Mouse (Mus musculus) forelimb bud, embryonic 11.5 days (tissue): ENCODE data around the gene Zfp526.
A peak's percentile ranks its signal among the peaks of the same experiment; 100 is the strongest.
"Not testable (repeated sequence)": the region's sequence is repeated elsewhere in the genome, so short reads cannot be mapped to it uniquely, and the experiment has no call there.

Experiments
- DNase-seq: peaks from one replicate; pipeline ENCODE4 v3.0.0-alpha.2; 2012; ENCODE audit warnings: low read depth, low spot score

The Zfp526 gene

DNA sequence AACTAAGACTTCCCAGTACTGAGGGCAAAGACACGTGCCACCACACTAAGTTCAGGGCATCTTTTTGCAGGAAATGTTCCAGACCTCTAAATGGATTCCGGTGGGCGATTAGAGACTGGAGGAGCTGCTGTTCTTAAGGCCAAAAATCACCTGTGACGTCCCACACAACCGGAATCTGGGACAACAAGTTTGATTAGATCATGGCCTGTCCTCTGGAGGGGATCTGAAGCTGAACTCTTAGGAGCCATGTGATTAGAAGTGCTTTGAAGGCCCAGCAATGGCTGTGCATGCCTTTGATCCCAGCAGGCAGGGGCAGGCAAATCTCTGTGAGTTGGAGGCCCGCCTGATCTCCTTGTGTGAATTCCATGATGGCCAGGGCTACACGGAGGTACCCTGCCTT lies 19.4 kb downstream of the Zfp526 start:
- no peak for DNase-seq

DNA sequence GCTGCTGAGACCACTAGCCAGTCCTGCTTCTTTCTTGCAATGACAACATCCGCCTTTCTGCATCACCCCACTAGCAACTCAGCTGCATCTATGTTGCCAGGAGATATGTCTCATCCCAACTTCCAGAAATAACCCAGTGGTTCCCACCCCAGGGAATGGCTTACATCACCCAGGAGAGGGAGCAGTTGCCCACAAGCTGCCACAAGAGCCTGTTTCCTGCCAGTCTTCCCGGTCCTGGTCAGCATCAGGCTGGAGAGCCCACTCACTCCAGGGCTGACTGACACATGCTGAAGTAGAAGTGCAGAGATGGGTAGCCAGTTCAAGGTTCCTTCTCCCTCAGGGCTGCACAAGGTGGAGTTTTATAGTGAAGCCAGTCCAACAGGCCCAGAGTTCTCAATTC lies 19.8 kb downstream of the Zfp526 start:
- peak; percentile 43 for DNase-seq

DNA sequence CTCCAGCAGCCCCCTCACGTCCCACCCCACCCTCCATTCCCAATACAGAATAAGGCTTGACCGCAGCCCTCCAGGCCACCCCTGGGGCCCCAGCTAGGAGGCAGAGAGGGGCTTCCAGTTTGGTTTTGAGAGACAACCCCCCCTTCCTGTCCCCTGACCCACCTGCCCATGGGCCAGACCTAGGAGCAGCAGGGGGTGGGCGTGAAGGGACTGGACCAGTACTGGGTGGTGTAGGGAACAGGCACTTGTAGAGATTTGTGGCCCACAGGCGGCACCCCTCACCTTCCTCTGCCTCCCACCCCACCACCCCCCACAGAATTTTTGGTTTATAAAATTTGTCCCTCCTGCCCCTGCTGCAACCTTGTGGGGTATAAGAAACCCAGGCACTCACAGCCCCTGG lies 22.1 kb downstream of the Zfp526 start:
- DNase-seq = no peak

DNA sequence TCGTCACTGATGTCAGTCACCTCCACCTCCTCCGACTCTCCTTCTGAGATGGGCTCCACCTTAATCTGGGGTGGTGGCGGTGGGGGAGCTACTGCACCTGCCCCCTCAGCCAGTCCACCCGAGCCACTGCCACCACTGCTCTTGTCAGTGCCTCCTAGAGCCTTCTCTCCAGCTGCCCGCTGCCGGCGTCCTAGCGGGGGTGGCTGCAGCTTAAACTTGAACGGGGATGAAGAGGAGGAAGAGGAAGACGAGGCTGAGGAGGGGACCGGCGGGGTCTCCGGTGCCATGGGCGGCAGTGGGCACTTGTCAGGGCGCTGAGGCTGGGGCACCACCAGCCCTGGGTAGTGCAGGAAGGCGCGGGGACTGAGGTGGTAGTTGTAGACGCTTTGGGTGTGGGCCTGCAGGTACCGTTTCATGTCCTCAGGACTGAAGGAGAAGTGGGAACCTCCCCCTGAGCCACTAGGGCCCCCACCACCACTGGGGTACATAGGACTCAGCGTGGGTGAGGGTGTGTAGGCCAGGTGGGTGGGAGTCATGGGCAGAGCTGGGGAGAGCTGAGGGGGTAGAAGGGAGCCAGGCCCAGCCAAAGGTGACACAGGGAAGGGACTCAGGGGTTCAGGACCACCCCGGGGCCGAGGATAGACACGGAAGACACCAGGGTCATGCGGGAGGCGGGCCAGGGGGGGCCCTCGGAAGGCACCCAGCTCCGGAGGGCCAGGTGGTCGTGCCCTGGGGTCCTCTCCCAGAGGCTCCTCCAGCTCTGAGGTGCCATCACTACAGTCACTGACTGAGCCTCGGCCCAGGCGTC lies 23.5 kb downstream of the Zfp526 start:
- DNase-seq = no peak

DNA sequence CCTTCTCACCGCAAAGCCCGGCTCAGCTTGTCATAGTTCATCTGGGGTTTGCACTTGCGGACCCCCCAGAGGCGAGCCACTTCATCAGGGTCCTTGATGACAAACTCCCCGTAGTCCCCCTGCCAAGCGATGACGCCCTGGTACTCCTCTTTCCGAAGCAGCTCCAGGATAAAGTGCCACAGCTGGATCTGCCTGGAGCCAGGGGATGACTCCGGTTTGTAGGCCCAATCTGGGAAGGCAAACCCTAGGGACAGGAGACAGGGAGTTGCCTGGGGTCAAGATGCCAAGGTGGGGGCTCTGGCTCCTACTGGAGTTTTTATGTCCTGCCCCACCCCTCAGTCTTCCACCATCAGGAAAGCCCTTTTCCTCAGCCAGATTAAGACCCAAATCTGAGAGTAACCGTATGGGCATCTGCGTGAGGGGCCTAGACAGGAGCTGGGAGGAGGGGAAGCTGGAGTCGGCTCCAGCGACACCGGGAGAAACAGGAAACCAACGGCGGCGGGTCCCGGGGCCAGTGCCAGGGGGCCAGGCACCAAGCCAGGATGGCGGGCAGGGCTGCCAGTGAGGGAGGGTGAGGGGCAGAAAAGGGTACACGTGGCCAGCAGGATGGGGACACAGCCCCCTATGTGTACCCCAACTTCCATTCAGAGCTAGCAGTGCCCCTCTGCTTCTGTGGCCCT lies 25.0 kb downstream of the Zfp526 start:
- no peak for DNase-seq

DNA sequence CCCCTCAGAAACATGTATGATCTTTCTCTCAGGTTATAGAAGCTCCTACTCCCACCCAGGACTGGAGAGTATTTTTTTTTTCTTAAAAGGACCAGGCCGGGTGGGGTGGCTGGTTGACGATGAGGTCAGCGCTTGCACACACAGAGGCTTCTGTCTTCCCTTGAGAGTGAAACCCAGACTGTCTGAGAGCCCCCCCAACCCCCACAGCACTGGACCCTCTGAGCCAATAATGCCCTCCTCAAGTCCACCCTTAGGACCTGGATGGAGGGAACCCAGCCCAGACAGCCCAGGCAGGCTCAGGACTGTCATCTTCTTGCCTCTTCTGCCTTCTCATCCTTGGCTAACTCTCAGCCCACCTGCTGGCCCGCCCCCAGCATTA lies 25.5 kb downstream of the Zfp526 start:
- no peak for DNase-seq

DNA sequence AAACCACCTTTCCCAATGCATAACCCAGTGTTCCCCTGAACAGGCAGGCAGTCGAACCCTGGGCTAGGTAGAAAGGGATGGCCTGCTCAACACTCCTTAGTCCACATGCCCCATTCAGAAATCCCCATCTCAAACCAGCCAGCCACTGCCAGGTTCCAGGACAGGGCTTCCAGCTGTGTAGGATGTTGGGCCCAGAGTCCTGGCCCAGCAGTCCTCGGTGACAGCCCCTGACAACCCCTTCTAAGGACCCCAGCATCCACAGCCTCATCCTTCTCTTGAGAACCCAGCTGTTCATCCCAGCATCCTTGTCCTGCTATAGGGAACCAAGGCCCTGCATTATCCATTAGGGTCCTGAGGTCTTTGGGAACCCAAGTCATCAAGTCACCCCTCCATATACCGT lies 26.3 kb downstream of the Zfp526 start:
- no peak for DNase-seq

DNA sequence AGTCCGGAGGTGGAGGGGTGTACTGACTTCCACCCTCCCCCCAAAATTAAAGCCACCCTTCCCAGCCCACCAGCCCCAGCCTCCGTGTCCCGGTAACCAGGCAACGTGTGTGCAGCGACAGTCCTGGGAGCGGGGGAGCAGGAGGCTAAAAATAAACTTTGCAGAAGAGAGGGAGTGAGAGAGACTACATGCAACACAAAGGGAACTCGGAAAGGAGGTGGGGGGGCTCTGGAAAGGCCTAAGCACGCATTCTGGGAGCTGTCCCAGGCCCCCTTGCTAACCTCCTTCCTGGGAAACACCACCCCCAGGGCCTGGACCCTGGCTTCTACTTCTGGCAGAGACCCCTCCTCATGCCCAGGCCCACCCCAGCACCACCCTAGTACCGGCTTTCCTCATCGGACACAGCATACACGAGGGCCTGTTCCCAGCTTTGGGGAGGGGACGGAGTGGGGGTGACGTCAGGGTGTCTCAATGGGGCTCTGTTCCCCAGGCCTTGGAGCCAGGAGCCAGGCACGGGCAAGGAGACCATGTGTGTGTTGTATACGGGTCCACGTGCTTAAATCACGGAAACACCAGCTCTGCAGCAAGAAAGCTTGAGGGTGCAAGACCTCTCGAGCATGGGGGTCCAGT lies 26.9 kb downstream of the Zfp526 start:
- peak; percentile 62 for DNase-seq

DNA sequence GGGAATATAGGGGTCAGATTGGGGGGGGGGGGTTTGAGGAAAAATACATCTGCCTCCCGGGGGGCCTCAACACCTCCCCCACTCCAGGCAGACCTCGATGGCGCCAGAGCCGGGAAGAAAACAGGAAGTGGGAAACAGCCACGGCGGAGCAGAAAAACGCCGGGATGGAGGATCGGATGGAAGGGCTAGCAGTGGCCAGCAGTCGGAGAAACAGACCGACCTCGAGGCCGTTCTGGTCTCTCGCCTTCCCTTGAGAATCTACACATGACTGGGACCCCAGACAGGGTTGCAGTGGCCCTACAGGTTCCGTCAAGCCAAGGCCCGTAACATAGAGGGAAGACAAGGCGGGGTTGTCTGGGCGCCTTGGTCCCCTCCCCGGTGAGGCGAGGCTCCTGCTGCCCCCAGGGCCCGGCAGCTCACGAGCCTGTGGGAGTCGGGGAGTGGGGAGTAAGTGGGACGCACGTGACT lies 27.7 kb downstream of the Zfp526 start:
- no peak for DNase-seq

DNA sequence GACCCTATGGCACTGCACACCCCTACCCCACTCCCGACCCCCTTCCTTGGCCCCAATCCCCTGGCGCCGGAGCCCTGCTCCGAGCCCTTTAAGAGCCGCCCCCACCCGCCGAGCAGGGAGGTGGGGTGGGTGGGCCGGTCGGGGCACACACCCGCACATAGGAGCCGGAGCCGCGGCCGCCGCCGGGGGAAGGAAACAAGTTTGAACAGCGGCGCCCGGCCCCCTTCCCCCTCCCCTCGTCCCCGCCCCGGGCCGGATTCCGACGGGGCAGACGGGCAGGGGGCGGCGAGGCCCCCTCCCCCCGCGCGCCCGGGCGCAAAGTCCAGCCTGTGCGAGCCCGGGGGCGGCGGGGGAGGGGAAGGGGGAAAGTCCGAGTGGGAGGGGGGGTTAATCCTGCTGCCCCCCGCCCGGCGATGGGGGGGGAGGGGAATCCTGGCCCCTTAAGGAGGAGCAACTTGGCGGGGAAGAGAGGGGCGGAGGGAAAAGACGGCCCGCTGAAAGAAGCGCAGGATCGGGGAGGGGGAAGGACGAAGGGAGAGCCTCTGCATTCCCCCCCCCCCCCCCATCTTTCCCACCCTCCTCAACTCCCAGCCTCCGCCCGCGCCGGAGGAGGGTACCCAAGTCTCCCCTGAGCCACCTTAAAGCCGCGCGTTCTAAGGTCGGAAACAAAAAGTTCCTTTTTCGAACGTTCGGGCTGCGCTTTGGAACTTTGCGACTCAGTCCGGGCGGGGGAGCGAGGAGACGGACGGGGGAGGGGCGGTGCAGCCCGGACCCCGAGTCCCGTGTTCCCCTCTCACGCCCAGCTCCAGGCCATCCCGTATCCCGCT lies 28.3 kb downstream of the Zfp526 start:
- peak; percentile 80 for DNase-seq

DNA sequence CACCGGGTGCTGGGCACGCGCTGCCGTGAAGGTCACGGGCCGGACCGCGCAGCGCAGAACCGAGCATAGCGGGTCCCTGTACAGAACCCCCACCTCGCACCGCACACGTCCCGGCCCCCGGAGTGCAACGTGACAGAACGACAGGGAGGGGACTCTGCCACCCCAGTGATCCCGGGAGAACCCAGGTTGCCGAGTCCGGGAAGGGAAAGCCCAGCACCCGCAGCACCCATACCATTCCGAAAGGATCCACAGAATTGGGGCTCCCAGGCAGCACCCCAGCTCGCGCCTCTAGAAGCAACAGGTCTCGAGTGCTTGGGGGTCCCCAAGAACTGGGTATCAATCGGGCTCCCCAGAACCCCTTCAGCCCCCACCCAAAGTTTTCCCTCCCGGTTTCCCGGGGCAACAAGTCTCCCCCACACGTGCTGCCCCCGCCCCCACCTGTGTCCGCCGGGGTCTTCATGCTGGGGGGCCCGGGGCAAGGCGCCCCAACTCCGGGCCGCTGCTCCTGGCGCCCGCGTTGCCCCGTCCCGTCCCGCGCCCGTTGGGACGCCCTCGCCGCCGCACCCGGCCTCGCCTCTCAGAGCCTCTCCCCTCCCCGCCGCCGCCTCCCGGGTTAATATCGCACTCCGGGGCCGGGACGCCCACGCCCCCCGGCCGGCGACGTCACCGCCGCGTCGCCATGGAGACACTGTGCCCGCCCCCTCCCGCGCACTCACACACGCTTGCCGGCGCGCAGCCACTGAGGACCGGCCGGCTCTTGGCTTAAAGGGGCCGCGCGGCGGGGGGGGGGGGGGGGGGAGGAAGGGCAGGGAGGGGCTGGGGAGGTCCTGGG lies 29.1 kb downstream of the Zfp526 start, which contains the start of gene Erf:
Gene Erf (minus strand): TSS at position 621 of the 832 bp plus-strand sequence.
- DNase-seq = peak; percentile 89

DNA sequence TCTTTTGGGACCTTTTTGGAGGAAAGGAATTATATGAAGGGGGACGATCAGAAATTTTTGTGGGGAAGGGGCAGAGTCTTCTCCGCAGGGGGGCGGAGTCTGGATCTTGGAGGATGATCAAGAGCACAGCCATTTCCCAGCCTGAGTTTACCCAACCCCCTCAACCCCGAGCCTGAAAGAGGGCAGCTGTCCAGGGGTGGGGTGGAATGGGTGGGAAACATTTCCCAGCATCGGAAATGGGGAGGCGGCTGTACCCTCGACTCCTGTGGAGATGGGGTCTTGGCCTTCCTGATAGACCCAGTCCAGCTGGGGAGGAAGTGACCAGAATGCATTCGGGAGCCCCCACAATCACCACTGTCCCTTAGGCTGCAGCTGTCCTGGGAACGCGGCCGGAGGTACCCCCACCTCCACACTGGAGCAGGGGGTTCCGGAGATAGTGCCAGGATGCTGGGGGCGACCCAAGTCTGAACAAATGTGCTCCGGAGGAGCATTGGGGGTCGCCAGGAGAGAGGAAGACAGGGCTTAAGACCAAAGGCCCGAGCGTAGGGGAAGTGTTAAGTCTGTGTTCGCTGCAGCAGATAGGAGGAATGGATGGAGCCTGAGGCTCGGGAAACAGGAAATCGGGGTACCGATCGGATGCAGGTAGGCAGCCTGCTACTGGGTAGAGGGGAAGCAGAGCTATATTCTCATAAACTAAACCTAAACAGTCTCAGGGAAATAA lies 30.0 kb downstream of the Zfp526 start:
- DNase-seq = peak; percentile 60

DNA sequence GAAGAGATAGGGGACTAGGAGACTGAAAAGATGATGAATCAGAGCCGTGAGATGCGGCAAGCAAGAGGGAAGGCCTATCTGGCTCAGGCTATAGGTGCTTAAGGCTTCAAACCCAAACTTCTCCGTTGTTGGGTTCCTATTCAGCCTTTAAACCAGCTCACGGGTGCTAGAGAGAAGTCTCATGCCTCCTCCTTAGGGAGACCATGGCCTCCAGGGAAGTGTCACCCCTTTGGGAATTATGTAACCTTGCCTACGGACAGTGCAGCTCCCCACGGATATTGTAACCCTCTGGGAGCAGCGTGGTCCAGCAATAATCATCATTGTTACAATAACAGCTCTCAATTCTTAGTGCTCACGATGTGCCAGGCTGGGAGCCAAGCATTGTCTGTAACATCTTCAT lies 30.6 kb downstream of the Zfp526 start:
- DNase-seq = no peak

DNA sequence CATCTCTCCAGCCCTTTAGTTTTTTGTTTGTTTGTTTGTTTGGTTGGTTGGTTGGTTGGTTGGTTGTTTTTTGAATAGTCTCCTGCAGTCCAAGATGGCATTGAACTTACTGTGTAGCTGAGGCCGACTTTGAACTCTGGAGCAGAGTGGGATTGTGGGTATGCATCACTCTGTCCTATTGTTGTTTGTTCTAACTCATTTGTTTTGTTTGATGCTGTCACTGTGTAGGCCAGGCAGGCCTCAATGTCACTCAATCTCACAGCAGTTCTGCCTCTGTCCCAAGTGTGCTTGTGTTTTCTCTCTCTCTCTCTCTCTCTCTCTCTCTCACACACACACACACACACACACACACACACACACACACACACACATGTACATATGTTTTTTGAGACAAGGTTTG lies 40.7 kb downstream of the Zfp526 start:
- no peak for DNase-seq

DNA sequence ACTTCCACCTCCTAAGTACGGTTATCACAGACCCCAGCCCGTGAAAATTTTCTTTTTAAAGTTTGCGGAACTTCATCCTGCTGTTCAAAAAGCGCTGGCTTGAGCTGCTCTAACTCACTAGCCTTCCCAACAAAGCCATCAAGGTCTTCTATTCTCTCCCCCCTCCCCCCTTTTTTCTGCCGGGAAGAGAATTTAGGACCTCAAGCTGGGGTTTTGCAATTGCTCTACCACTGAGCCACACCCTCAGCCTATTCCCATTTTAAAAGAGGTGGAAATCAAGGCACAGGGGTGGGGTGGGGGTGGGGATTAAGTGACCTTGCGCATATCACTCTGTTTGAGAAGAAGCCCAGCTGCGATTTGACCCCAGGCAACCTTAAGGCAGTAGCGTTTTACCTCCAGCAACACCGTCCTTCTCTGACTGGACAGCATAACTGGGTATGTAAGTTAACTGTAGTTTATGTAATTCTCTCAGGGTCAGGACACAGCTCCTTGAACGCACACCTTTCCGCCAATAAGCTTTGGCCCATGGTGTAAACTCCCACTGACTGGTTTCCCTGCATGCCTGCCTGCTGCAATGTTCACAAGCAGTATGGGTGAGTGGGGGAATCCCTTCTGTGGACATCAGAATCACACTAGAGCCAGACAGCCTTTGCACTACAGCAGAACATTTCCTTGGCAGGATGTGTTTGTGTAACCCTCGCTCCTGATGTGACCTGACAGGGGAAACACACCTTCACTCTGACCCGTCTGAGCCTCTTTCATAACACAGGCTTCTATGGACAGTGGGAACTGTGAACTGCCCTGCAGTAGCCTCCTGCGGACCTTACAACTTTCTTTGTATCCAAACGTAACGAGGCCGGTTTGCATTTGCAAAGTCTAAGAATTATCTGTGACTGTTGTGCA lies 43.0 kb downstream of the Zfp526 start:
- no peak for DNase-seq

DNA sequence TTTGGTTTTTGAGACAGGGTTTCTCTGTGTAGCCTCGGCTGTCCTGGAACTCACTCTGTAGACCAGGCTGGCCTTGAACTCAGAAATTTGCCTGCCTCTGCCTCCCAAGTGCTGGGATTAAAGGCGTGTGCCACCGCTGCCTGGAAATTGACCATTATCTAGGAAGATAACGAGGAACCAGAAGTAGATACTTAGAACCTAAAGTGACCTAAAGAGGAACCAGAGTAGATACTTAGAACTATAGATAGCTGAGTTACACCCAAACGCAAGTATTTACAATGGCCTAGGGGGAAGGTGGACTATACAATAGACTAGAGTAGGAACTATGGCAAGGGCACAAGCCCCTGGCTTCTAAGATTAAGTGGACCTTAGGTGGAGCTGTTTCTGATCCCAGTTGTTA lies 44.5 kb downstream of the Zfp526 start:
- not testable (repeated sequence) for DNase-seq

DNA sequence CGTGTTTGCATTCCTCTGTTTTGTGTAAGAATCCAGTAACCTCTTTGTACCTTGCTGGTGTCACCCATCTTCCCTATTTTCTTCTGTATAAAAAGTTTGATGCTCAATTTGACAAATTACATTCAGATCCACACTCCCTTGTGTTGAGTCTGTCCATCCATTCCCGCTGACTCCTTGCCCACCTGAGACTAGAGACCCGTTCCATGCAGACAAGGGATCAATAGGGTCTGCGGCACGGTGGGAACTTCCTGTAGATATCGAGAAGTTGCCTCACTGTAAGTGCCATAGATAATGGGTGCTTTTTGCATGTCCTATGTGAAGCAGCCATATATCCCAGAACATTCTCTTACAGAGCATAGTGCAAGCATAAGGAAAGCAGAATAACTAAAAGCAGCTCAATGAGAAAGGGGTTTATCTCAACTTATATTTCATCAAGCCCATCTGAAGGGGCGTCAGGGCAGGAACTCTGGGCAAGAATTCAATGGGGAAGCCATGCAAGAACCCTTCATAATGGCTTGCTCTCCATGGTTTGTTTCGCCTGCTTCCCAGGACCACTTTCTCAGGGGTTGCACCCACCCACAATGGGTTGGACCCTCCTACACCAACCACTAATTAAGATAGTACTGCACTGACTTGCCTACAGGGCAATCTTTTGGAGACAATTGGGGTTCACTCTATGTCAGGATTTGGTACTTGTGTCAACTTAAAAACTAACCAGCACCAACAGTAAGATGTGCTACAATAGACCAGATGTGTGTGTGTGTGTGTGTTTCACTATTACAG lies 45.1 kb downstream of the Zfp526 start:
- DNase-seq = no peak

DNA sequence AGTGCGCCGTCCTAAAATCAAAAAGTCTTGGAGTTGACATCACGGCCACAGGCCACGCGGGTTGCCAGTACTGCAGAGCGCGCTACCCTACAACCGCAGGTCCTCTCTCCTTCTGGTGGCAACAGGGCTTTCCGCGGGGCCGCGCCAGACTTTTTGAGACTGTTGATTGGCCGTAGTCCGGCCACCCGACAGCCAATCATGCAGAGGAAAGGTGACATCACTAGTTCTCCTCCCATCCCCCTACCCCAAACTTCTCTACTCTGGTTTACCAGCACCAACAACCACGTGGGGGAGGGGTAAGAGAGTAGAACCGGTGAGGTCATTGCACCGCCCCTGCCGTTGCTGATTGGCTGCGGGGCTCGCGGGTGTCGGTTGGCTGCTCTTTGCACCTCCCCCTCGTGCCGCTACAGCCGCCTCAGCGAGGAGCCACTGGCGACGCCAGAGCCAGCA lies 46.1 kb downstream of the Zfp526 start, which contains the start of gene Cic:
Gene Cic (plus strand): TSS at position 404 of the 450 bp plus-strand sequence.
- DNase-seq = peak; percentile 100
